Mouse (Mus musculus) spleen, adult 18-20 months (tissue): Measurements from ENCODE around the gene Foxn1.

Source experiments
- DNase-seq, 2 experiments: peaks; one replicate each; pipeline ENCODE4 v3.0.0; 2022; ENCODE audit warnings: mixed read lengths in 2 of 2

Foxn1 gene

DNA sequence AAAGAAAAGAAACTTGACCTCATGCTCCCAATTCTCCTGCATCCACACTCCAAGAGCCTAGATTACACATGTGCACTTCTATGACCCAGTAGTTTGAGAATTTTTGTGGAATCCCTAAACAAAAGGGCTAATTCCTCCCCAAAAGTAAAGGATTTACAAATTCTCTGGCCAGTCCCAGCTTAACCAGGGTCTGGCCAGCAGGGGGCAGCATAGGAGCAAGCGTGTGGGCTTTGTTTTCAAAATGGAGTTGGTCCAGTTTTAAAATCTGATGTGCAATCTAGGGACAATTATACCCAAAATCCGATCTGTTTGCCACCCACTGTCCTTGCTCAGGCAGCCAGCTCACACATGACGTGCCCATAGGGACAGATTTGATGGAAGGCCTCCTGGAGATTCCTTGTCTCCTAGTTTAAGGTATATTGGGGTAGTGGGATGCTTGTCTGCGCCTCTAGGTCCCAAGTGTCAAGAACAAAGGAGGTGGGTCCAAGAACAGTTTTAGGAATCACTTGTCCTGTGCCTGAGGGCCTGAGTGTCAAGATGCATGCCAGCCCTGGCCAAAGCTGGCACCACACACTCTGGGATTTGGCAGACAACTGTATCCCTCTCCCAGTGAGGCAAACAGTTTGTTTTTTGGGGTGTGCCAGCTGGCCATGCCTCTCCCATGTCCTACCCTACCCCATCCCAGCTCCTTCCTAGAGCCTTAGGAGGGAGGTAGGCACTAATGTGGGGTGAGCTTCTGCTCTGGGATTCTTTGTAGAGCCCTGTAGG, 30.7 kb downstream of the Foxn1 start:
- DNase-seq, result peak in 1 of 2 experiments; percentile 79

DNA sequence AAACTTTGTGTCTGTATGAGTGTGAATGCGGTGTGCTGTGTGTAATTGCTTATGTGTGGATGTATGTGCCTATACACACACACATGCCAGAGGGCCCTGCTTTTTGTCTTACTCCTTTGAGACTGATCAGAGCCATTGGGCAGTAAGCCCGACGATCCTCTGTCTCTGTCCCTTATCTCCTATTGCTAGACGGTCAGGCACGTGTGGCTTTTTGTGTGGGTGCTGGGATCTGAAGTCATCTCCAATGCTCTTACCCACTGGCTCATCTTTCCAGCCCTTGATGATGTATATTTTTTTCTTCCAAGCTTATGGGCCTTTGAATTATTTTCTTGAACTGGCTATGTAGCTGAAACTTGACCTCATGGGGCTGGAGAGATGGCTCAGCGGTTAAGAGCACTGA, 31.5 kb downstream of the Foxn1 start:
- DNase-seq, result no peak

DNA sequence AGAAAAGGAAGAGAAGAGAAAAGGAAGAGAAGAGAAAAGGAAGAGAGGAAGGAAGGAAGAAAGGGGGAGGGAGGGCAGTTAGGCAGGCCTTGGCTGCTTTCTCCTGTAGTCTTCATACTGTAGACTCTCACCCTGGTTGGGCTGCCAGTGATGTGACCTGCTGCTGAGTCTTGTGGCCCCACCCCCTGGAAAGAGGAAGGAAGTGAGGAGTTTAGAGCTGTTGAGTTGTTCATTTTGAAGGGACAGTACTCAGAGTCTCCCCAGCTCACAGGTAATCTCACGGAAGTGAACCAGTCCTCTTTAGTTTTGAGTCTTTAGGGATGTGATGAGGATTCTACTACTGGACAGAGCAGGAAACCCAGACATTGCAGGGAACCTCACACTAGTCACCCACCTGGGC, 33.3 kb downstream of the Foxn1 start:
- peak; percentile 53 to 55 for DNase-seq

DNA sequence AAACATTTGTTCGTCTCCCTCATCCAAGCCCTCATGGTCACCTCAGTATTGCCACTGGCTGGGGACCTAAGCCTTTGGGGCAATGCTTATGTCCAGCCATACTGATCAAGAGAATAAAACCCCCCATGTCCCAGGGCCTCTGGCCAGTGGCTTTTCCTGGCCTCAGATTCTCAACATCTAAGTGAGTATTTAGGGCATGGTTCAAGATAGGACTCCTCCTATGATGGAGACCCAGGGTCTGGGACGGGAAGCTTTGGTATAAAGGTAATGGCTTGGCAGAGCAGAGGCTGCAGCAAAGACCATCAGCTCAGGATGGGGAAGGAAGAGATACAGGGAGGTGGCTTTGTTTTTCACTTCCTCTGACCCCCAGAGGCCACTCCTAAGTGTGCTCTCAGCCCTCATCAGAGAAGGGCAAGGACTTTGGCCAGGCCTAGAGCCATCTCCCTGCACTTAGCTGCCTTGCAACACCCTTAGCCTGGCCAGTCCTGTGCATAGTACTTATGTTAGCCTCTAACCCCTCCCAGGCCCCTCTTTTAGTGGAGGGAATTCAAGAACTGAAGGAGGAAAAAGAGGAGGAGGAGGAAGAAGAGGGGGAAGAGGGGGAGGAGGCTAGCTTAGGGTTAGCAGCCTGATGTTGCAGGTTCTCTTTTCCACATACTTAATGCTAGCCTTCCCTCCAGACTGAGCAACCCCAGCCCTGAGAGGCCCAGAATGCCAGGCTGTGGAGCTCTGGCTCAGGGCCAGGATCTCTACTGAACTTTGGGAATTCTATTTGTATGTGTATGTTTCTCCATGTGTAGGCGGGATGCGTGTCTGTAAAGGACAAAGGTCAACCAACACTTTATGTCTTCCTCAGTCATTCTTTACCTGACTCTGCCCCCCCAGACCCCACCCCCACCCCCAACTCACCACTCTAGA, 36.7 kb downstream of the Foxn1 start:
- peak in 1 of 2 experiments; percentile 35 for DNase-seq

DNA sequence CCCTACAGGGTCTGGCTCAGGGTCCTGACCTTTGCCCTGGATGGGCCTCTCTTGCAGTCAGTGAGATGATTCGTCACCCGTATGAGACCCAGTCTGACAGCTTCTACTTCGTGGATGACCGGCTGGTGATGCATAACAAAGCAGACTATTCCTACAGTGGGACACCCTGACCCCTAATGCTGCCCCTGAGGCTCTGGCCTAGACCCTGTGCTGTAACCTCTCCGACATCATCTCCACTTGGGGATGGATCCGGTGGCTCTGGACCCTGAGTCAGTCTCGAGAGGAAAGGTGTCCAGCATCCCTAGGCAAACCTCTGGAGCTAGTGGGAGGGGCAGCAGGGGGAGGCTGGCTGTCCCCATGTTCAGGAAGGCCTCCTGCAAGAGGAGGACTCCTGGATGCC, 37.9 kb downstream of the Foxn1 start:
- no peak for DNase-seq

DNA sequence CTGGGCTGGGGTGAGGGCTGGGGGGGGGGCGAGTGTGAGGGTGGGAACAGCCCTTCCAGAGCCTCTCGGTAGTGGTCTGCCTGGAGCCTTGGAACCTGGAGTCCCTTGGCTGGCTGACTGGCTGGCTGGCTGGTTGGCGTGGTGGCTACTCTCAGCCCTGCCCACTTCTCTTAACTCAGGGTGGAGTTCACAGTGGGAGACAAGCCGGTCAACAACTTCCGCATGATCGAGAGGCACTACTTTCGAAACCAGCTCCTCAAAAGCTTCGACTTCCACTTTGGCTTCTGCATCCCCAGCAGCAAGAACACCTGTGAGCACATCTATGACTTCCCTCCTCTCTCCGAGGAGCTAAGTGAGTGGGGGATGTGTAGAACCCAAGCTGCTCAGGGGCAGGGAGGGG, 38.5 kb downstream of the Foxn1 start:
- DNase-seq, result no peak

DNA sequence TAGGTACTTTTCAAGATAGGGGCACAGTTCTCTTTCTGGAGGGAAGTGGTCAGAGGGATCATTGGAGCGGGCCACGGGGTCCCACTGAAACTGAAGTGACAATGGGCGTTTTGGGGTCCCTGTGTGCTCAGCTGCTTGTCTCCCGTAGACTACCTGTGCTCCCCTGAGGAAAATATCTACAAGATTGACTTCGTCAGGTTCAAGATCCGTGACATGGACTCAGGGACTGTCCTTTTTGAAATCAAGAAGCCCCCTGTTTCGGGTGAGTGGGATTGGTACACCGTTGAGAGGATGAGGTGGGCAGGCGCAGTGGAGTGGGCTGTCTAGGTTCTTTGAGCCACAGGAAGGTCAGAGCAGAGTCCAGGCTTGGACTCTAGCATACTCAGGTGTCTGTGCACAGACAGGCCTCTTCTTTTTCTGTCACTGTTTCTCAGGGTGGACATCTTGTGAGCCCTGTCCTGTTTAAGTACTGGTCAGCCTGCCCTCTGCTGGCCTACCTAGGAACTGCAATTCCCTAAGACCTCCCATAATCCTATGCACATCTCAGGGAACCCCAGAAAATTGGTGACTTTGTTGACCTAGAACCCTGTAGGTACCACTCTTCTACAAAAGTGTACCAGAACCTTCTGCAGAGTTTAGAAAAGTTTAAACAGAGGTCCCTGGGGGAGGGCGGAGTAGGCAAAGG, 39.1 kb downstream of the Foxn1 start:
- DNase-seq, result peak in 1 of 2 experiments; percentile 76

DNA sequence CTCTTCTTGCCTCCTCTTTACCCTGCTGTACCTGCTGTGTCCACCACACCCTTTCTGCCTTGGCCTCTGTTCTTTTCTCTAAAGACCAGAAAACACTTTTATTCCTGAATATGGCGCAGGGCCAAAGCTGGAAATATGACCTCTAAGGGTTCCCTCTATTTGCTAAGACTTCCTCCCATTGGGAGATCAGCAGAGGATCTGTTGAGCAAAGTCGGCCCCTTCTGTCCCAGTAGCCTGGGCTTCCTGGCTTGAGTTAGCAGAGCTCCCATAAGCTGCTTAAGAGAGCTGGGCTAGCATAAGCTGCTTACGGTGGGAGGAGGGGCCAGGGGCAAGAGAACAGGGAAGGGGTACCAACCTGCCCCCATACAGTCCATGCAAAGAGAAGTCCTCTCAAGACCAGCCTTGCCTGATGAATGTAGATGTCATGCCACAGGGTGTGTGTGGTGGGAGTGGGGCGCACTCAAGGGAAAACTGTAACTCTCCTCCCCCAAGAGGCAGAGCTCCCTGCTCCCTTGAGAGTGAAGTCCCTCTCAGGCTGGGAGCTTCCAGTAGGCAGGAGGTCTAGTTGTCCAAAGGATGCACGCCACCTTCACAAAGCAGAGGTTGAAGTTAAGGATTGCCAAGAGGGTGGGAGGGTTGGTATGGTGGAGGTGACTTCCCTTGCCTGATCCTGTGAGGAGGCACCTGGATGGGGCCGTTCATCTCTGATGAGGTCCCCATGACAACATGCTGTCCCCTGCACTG, 39.9 kb downstream of the Foxn1 start:
- no peak for DNase-seq

DNA sequence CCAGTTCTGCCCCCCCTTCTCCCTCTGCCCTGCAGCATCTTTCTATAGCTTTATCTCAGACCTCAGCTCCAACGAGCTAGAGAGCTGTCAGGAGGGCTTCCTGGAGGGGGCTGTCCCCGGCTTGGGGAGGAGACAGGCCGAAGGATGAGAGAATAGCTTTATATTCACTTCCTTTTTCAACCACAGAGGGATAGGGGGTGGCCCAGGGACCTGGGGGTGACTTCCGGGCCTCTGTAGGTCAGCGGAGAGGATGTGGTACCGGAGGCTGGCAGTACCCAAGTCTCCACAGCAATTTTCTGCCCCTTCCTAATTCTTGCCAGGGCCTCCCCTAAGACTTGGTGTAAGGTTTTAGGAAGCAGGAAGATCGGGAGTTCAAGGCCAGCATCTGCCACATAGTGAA, 40.6 kb downstream of the Foxn1 start:
- peak; percentile 64 to 74 for DNase-seq

DNA sequence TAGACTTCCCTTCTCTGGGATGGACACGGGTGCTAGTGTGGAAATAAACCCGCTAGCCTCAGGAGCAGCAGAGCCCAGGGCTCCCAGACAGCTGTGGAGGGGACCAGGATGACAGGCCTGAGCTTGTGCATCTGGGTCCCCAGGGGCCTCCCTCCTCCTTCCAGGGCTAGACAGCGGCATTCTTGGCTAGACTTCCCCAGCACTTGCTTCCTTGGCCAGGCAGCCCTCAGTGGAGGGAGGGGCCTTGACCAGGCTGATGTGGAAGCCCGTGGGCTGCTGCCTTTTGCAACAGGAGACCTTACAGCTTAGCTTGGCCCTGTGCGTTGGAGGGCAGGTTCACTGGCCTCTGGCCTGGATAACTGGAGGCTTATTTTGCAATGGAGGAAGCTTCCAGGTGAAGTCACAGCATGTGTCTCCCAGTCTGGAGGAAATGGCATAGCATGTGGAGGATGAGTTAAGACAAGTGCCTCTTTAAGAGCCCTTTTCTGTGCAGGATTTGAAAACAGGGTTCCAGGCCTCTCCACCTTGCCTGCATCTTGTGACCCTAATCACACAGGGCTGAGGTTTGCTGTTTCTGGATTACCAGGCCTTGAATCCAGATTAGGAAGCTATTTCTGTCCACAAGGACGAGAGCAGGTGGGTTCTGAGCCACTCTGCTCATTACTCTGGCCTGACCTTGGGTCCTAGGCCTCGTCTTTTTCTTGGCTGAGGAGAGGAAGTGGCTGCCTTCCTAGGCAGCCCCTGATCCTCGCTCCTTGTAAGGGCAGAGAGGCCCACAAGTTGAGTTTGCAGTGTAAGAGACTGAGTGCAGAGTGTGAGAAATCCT, 41.3 kb downstream of the Foxn1 start:
- DNase-seq, result no peak

DNA sequence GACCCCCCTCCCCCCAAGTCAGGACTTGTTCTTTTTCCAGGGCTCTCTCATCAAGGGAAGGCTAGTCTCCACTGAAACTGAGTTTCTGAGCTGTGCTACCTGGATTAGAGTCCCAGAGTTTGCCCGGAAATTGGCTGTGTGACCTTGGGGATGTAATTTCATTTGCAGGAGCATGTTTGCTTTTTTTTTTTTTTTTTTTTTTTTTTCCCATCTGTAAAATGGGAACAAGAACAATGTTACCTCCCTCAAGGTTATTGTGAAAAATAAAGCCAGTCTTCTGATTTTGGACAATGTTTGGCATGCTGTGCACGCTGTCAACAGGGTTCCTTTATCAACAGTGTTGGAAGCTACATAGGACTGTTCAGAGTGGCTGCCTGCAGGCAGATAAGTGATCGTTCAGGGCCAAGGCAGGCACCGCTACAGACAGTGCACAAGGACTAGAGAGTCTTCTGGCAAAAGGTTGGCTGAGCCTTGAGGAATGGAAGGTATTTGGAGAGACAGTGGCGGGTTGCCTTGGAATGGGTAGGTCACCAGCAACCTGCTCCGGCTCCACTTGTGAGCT, 41.9 kb downstream of the Foxn1 start:
- no peak for DNase-seq

DNA sequence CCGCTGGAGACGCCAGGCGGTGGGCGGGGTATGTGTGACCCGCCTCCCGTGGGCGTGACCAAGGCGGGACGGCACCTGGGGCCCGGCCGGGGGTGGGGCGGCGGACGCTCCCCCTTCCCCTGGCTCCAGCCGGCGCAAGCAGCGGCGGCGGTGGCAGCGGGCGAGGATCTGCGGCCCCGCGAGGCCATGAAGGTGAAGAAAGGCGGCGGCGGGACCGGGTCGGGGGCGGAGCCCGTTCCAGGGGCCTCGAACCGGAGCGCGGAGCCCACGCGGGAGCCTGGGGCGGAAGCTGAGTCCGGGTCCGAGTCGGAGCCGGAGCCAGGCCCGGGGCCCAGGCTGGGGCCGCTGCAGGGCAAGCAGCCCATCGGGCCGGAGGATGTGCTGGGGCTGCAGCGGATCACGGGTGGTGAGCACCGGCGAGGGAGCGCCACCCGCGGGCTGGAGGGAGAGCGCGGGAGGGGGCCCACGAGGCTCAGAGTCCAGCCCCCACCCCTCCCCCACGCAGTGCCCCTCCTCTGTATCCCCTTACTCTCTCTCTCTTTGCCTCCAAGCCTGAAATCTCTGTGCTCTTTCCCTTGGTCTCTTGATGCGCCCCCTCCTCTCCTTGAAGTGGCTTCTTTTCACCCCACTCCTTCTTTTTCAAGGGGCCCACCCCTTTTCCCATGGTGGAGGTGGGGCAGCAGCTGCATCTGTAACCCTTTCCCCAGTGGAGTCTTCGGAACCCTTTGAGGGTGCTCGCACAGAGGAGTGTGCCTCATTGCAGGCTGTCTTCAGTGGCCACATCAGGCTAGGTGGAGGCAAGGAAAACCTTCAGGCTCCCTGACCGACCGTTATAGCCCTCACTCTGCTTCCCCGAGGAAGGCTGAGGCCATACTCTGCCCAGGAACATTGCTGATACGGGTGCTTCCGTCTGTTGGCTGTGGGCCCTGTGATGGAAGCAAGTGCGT, 42.7 kb downstream of the Foxn1 start, which contains the start of gene Unc119:
TSS of gene Unc119 (plus strand) at position 102 of the 947 bp plus-strand sequence.
- DNase-seq, result peak; percentile 76 to 90

DNA sequence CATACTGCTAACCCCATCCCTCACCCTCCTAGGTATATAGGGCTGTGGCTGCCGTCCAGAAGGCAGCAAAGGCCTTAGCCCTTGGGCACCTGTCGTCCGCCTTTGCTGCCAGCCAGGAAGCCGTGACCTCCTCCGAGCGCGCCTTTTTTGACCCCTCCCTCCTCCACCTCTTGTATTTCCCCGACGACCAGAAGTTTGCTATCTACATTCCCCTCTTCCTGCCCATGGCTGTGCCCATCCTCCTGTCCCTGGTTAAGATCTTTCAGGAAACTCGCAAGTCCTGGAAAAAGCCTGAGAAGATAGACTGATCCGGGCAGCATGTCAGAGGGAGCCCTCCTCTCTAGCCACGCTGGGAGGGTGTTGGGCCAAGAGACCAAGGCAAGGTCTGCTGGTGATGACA, 44.7 kb downstream of the Foxn1 start:
- no peak for DNase-seq

DNA sequence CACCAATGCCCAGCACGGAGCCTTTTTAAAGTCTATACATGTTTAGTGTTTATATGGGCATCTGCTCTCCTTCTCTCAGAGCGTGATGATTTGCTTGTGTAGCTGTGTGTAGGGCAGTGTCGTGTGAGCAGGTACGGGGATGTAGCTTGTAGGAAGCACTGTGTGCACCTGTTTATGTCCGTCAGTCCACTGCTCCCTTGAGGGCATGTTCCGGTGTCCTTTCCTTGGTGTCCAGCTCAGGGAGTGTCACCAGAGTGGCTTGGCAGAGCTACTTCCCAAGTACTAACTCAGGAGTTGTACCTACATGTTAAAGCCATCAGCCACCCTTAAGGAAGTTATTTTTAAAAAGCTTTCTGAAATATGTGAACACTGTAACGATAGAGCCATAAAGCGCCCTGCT, 49.3 kb downstream of the Foxn1 start:
- no peak for DNase-seq

DNA sequence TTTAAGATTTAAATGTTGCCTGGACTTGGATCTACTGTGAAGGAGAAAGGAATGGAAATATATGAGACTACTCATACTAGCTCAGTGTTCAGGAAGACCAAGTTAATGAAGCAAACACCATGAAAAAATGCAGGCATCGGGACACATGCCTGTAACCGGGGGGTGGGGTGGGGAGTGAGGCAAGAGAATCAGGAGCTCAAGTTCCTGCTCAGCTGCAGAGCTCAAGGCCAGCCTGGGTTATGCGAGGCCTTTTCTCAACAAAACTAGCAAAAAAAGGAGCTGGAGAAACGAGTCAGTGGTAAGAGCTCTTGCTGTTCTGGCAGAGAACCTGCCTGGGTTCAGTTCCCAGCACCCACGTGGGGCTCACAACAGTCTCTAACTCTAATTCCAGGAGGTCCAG, 52.4 kb downstream of the Foxn1 start:
- no peak for DNase-seq

DNA sequence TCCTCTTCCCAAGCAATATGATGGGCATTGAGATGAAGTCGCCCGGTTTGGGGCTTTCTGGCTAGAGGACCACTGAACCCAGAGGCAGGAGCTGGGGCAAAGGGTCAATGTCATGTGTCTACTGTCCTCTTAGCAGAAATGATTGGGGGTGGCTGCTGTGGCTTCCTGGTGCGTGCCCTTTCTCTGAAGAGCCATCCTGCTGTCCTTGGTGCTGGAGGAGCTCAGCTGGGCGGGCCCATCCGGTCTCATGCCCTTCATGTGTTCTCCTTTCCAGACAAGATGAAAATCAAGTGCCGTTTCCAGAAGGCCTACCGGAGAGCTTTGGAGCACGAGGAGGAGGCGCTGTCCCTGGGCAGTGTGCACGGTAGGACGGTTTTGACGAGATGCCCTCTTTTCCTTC, 53.7 kb downstream of the Foxn1 start:
- DNase-seq, result no peak

DNA sequence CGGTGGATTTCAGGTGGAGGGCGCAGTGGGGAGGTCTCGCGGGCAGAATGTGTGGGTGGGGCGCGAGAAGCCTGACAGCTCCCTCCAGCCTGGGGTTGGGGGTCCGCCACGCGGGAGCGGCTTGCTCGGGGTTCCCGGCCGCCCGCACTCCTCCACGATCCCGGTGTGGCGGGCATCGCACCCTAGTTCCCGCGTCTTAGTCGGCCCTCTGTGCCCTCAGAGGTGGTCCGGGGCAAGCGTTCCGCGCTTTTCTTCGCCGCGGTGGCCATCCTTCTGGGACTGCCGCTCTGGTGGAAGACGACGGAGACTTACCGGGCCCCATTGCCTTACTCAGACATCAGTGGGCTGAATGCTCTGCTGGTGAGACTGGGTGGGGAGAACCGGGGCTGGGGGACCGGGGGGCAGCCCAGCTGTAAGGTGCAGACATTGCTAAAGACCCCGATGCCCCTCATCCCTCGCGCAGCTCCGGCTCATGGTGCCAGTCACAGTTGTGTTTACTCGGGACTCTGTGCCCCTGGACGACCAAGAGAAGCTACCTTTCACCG, 57.8 kb downstream of the Foxn1 start:
- DNase-seq, result no peak

DNA sequence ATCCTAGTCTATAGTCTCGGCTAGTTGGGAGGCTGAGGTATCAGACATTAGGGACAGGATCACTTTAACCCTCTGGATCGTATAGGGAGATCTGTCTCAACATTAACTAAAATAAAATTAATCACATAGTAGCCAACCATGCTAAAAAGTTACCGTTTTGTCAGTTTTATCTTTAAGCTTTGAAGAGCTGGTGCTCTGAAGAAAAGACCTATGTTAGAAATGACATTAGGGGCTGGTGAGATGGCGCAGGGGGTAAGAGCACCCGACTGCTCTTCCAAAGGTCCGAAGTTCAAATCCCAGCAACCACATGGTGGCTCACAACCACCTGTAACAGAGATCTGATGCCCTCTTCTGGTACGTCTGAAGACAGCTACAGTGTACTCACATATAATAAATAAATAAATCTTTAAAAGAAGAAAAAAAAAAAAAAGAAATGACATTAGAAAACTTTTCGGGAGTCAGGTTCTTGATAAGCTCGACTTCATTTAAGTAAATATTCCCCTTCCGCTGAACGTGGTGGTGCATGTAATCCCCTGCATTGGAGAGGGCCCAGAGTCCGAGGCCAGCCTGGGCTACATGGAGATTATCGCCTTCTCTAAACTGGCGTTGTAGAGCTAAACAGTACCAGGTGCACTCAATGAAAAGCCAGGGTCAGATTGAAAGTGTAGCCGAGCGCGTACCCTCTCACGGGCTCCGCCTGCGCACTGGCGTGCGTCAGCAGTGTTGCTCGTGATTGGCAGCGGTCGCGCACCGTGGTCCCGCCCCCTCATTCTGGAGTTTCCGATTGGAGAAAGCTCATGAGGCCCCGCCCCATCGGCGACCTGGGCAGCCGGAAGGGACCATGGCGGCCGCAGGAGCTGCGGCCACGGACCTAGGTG, 58.5 kb downstream of the Foxn1 start, which contains the start of gene Pigs:
TSS of gene Pigs (plus strand) at position 782 of the 878 bp plus-strand sequence.
- peak; percentile 95 to 97 for DNase-seq

DNA sequence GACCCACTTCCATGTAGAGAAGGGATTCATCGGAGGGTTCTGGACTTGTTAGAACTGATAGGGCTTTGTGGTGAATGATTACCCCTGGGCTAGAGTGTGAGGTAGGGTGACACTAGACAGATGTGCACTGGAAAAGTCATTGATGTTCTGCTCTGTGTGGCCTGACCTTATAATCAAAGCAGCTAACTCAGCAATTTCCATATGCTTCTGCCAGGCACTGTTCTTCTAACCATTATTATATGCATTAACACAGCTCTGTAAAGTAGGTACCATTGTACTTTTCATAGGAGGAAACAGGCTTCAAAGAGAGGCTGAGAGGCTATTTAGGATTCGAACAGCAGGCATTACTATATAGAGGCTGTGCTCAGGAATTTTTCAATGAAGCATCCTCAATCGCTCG, 59.1 kb downstream of the Foxn1 start:
- no peak for DNase-seq
